Mouse (Mus musculus): Measurements from ENCODE around the gene Acy3.
"Not testable (repeated sequence)": the region's sequence is repeated elsewhere in the genome, so short reads cannot be mapped to it uniquely, and the experiment has no call there.

Gene Acy3

DNA sequence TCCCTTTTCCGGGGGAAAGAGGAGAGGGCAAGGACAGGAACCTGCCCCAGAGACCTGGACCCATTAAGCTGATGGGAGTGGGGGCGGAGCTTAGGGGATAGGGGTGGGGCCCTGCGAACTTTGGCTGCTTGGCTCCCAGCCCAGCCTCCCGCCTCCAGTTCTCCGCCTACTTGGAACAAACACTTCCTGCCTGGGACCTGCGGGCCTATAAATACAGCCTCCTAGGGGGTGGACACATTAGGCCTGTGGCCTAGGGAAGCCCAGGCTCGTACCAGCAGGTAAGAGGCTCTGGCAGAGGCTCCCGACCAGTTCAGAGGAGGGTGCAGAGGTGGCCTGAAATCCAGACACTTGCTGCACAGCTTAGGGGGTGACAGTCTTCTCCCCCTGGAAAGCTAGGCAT is at the start of gene Acy3:
TSS of gene Acy3 (plus strand) at position 237 of the 400 bp plus-strand sequence.
- DNase-seq, result peak; percentile 83 to 89

DNA sequence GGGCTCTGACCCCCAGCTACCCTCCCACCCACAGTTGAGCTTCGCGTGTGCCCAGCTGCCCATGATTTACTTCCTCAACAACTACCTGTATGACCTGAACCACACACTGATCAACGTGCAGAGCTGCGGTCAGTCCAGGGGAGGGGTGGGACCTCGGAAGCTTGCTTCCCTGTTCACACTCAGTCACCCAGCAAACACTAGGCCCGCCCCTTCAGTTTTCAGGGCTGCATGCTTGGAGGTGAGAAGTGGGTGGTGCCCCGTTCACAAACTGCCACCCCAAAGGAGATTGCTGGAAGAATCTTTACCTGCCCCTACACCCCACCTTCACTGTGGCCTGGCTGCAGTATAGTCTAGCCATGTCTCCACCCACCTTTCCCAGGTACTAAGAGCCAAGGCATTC is 44.1 kb upstream of the Acy3 start:
- no peak for DNase-seq

DNA sequence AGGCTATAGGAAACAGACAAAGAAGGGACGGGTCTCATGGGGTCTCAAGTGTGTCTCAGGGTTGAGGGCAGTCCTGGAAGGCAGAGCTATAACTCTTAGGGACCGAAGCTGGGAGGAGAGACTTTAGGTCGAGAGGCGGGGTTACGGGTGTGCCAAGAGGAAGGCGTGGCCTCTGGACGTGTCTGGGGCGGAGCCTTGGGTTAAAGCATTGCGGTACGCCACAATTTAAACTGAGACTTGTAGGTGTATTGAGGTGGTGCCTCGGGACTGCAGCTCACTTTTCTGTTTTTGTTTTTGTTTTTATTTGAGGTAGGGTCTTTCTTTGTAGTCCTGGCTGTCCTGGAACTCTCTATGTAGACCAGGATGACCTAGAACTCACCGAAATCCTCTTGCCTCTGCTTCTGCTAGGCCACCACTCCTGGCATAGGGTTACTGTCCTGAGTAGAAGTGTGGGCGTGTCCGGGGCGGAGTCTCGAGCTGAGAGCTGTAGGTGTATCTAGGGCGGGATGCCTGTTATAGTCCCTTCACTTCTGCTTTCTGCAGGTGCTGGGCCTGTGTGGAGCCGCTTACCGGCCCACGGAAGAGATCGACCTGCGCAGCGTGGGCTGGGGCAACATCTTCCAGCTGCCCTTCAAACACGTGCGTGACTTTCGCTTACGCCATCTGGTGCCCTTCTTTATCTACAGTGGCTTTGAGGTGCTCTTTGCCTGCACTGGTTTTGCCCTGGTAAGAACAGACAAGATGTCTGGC is 43.2 kb upstream of the Acy3 start:
- DNase-seq, result peak; percentile 84 to 87

DNA sequence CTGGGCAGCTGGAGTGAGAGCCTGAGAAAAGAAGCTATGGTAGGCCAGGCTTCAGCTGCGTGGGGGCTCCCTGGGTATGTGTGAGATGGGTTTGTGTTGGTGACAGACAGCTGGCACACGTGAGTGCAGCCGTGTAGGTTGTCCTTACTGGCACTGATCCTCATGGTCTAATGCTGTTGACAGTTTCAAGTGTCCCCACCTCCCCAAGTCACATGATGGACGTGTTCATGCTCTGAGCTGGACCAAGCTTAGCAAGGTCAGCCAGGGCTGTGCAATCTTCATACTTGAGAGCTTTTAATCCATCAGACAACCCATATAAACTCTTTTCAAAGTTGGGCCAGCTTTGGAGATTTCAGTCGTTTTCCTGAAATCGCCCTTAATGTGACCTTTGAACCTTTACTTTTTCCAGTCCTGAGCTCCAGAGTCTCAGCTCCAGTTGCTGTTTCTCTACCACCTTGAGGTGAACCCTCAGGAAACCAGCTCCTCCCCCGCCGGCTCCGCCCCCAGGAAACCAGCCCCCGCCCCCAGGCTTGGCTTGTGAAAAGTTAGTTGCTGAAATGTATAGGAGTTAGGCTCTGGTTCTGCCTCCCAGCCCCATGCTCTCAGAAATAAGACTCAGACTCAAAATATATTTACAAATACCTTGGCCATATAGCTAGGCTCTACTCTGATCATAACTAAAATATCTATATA is 40.4 kb upstream of the Acy3 start:
- DNase-seq, result no peak

DNA sequence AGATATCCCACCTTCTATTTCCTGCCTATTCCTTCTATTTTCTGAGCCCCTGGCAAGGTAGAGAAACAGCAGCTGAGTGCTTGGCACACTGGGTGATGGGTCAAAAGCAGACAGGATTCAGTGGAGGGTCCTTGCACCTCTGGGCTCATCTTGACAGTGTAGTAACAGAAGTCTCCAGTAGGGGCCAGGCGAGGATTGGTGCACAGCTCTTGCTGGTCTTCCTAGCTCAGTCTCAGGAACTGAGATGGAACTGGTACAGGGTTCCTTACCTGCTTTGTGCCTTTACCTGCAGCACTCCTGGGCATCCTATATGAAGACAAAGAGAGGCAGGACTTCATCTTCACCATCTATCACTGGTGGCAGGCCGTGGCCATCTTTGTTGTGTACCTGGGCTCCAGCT is 39.7 kb upstream of the Acy3 start:
- peak in 1 of 2 experiments; percentile 76 for DNase-seq

DNA sequence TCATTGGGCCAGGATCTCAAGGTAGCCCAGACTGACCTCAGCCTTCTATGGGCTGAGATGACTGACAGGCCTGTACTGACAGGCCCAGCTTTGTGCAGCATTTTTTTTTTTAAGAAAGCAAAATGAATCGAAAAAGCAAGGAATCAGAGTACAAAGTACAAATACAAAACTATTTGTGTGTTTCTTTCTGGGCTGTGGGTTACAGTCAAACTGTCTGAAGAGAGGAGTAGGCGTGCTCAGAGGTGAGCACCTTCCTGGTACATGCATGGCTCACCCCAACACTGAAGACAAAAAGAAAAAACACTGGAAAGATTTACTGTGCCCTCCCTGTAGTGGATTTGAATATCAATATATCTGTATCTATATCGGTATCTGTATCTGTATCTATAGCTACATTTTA is 38.6 kb upstream of the Acy3 start:
- no peak for DNase-seq

DNA sequence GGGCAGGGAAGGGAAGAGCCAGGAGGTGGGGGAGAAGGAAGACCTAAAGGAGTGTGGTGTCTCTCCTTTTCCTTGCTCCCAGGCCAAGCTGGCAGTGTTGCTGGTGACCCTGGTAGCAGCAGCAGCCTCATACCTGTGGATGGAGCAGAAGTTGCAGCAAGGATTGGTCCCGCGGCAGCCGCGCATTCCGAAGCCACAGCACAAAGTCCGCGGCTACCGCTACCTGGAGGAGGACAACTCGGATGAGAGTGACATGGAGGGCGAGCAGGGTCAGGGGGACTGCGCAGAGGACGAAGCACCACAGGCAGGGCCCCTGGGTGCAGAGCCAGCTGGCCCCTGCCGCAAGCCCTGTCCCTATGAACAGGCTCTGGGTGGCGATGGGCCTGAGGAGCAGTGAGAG is 37.8 kb upstream of the Acy3 start:
- no peak for DNase-seq

DNA sequence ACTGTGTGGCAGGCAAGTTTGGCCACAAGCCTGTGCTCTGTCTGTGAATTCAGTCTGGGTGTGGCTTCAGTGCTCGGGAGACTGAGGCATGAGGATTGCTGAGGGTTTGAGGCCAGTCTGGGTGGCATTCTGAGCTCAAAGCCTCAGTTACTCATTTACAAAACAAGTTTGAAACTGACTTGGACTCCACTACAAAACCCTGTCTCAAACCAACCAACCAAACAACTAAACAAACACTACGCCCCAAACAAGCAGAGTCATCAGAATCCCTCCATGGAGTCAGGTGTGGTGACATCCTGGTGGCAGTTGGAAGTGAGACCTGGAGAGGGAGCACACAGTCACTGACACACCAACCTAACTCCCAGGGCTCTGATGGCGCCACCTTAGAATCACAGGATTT is 36.0 kb upstream of the Acy3 start:
- no peak for DNase-seq

DNA sequence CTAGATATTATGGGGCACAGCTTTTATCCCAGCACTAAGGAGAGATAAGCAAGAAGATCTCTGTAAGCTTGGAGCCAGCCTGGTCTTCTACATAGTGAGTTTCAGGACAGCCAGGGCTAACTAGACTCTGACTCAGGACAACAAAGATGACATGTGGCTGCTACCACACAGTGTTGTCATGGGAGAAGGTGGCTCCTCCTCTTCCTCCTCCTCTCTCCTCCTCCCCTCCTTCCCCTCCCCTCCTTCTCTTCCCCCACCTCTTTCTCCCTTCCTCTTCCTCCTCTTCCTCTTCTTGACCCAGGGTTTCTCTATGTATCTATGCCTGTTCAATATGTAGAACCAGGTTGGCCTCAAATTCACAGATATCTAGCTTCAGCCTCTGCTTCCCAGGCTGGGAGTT is 34.9 kb upstream of the Acy3 start:
- DNase-seq, result no peak

DNA sequence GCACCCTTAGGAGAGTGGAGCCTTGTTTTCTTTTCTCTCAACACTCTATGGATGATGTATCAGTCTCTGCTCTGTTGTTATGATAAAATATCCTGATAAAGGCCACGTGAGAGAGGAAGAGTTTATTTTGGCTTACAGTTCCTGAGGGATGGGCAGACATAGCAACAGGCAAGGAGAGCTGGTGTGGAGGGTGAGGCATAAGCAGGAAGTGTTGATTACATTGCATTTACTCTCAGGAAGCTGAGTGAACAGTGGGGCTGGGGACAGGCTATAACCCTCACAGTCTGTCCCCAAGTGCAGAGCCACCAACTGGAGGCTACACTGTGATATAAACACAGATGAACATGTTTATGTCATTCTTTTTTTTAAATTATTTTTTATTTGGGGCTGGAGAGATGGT is 34.3 kb upstream of the Acy3 start:
- DNase-seq, result peak in 1 of 2 experiments; percentile 27

DNA sequence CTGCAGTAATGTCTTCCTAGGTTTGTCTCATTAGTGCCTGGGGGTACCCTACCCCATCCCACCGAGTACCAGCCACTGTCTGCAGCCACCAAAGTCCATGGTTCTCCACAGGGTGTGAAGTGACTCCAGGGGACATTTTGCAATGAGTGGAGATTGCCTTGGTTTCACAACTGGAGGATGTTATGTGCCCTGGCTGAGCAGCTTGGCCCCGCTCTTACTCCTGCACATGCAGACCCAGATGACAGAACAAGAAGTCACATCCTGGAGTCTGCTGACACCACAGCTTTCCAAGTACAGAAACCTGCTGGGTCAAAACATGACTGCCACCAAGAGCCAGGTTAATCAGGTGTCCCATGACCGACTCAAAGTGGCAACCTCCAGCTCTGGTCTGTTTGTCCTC is 31.3 kb upstream of the Acy3 start:
- no peak for DNase-seq

DNA sequence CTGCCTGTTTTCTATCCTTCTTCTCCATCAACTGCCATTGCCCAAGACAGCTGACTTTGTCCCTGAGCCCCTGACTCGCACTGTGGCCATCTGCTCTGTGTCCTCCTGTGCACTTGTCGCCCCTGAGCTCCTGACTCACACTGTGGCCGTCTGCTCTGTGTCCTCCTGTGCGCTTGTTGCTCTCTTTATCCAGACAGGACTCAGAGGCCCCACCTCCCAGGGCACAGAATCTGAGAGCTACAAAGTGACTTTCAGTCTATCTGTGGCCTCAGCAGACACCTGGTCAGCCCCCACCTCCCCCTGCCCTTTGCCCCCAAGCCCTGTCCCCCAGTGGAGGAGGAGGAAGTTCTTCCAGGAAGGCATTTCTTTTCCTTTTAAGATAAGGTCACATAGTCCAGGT is 30.6 kb upstream of the Acy3 start:
- no peak for DNase-seq

DNA sequence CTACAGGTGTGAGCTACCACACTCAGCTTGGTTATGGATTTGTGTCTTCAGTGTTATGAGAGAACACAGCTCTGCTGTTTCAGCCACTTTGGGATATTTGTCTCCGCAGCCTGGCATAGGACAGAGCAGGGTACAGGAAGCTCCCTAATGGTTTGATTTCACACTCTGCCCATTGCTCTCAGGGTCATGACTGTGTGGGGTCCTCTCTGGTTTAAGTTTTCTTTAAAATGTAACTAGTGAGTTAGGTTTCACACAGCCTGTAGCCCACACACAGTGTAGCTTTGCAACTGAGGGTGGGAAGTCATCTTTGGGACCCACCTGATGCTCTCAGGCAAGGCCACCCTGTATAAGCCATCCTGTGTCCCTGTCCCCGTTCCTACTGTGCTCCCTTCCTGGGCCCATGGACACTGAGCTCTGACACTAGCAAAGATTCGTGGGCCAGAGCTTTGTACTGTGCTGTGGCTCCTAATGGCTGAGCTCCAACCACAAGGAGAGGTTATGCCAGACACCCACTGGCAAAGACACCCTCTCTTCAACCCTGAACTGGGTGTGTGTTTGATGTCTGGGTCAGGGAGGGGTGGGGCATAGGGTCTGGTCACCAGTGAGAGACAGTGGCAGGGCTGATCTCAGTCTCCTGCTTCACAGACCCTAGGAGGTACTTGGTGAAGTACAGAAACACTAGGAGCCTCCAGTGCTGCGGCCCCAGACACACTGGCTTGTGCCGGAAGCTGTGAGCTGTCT is 28.9 kb upstream of the Acy3 start:
- DNase-seq, result not testable (repeated sequence)

DNA sequence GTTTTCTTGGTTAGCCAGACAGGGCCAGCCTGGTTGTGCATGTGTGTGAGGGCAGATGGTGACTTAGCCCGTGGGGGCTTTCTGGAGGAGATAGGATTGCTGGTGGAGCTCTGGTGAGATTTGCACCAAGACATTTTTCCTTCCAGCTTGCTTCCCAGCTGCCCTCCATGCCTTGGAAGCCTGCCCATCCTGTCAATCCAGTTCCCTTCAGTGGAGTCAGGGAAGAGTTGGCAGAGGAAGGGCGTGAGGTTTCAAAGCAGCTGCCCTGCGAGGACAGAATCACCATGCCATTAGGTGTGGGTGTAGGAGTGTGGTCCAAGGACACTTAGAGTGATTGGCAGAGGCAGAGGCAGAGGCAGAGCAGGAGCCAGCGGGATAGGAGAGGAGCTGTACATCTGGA is 27.9 kb upstream of the Acy3 start, which contains the start of gene Aldh3b3:
TSS of gene Aldh3b3 (plus strand) at position 176 of the 400 bp plus-strand sequence.
- no peak for DNase-seq

DNA sequence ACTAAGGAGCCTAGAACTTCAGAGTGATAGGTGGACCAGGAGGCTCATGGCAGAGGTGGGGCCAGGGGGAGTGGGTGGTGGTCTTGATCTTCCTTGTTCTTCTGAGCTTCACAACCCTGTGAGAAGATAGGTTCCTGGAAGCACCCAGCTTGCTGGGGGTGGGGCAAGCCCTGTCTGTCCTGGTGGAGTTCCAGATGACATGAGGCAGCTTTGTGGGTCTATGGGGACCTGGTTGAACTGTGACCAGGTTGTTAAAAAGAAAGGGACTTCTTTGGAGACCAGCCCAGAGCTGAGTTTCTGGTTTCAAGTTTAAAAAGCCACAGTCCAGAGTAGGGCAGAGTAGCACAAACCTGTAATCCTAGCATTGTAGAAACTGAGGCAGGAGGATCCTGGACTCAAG is 27.3 kb upstream of the Acy3 start:
- DNase-seq, result no peak

DNA sequence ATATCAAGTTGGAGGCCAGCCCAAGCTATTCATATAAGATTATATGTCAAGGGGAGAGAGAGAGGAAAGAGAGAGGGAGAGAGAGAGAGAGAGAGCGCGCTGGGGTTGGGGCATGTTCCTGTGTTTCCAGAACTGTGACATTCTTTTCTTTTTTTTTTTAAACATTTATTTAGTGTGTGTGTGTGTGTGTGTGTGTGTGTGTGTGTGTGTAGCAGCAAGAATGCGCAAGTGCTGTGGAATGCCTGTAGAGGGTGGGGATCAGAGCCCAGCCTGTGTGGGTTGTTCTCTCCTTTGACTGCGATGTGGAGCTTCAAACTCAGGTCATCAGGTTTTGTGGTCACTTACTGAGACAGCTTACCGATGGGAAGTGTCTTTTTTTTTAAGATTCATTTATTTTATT is 26.2 kb upstream of the Acy3 start:
- DNase-seq, result peak in 1 of 2 experiments; percentile 35

DNA sequence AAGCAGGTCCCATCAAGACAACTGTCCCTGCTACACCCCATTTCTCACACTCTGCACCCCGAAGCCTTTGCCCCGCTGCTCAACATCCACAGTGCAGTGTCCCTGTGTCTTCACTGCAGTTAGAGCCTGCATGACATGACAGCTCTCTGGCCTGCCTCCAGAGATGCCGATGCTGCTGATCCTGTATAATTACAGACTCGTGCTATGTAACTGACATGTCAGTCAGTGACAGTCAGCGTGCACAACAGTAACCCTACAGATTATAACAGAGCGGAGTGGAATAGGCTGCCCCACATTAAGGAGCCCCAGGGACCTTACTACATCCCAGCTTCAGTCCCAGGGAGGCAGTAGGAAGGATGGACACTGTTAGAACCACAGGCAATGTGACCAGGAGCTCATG is 24.6 kb upstream of the Acy3 start:
- DNase-seq, result not testable (repeated sequence)

DNA sequence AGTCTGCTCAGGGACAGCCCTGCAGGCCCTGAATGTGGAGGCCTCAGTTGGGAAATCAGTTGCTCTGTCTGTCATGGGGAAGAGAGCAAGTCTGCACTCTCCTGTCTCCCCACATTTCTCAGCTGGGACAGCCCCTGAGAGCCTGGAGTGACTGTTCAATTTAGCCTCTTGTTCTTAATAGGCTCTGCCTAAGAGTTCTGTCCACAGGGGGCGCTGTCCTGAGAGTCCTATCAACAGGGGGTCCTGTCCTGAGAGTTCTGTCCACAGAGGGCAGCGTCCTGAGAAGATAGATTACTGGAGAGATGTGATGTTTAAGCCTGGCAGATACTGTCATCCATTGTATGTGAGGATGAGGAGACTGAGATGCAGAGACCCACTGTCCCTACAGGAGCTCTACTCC is 23.9 kb upstream of the Acy3 start:
- peak in 1 of 2 experiments; percentile 41 for DNase-seq

DNA sequence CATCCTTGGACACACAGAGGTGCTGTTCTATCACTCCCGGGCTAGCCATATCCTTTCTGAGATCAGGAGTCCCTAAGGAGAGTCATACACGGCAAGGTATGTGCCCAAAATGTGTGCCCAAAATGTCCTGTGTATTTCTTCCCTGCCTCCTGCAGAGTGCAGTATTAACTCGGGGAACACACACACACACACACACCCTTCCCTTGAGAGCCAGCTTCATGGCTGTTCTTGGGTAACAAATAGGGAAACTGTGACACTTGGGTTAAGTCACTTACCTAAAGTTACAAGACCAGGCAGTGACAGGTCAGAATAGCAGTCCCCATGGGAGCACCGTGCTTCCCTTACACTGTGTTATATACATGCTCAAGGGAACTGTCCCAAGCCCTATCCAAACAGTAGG is 22.3 kb upstream of the Acy3 start:
- no peak for DNase-seq

DNA sequence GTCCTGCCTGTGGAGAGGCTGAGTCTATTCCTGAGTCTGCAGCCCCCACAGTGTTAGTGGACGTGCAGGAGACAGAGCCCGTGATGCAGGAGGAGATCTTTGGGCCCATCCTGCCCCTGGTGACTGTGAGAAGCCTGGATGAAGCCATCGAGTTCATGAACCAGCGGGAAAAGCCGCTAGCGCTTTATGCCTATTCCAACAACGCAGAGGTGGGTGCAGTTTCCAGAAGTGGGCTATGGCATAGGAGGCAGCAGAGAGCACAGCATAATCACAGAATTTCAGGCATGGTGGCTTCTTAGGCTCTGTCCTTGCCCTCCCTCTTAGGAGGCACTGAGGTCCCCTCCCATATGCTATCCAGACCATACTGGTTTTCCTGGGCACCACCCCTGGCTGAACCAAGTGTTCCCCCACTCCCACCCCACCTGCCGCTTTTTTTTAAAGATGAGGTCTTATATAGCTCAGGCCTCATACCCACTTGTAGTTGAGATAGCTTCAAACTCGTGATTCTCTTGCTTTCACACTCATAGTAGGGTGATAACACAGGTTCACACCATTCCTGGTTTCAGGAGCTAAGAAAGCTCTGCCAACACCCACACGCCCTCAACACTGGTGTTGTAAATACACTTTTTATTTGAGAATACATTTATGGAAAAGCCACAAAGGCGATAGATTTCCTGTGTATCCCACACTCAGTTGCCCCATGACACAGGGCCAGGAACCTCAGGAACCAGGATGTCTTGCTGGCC is 19.9 kb upstream of the Acy3 start:
- DNase-seq, result no peak

DNA sequence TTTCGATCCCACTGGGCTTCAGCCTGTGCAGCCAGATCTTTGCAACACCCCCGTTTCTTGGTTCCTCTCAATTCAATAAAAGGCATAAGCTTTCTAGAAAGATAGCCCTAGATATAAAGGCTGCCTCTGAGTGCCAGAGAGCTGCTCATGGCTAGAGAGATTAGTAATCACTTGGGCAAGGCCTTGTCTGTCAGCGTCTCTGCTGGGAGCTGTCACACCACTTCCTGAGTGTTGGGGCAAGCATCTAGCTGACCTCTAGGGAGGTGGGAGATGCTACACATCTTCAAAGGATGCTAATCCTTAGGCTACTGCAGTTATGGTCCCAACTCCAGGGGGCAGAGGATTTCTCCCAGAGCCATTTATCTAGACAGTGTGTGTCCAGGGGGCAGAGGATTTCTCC is 19.1 kb upstream of the Acy3 start:
- no peak for DNase-seq

DNA sequence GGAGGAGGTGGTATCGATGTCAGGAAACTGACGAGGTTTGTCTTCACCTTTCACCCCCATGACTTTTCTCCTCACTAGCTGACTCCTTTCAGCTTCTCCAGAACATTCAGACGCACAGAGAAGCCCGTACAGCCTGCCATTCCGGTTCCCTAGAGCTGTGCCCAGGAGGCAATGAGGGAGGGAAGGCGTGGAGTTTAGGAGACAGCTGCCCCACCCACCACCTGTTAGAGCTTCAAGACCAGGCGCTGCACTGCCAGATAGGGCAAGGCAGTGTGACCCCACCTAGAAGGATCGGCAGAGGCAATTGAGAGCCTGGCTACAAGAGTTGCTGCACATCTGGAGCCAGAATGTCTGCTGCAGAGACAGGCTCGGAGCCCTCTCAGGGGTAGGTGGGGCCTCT is 14.1 kb upstream of the Acy3 start, which contains the start of gene Aldh3b2:
TSS of gene Aldh3b2 (plus strand) at position 100 of the 400 bp plus-strand sequence.
- peak; percentile 62 to 71 for DNase-seq

DNA sequence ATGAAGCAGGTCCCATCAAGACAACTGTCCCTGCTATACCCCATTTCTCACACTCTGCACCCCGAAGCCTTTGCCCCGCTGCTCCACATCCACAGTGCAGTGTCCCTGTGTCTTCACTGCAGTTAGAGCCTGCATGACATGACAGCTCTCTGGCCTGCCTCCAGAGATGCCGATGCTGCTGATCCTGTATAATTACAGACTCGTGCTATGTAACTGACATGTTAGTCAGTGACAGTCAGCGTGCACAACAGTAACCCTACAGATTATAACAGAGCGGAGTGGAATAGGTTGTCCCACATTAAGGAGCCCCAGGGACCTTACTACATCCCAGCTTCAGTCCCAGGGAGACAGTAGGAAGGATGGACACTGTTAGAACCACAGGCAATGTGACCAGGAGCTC is 11.8 kb upstream of the Acy3 start:
- not testable (repeated sequence) for DNase-seq
